Mouse (Mus musculus): ENCODE measurements at regions not wholly inside any gene's neighbourhood (a gene's known extent, or its start where the extent isn't known, plus 50 kb on each side); places are given as distances from the start of the nearest gene placed in this dataset.

- DNase-seq (ENCODE audit: low spot score in 2 of 2), result no peak
These were observed 332.3 kb downstream of the Mat2b start for GRCm38 (mm10) chr11:40362530-40363185.
